ENCODE assay signal across 9 mouse cellular contexts in the genomic region with DNA sequence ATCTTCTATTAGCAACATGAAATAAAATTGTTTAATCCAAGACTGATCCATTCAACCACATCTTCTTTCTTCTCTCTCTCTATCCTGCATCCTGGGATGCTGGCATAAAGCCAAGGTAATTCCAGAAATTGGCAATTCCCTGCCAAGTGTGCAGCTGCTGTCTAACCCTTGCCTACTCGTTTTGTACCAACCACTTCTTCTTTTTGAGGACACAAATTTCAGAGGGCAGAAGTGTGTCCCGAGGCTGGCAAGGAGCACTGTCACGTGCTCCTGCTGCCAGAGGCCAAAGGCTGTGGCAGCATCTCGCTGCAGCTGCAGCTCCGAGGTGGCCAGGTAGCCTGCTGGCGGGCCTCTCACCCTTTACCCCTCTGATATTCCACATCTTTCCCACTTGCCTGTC.
DNase-seq lines count a peak whose midpoint lies in the region; ATAC-seq lines count a peak whose summit lies in the region.
"Had no signal": no experiment of that assay in that cellular context is flagged by ENCODE, and none has a peak within 500 bp of the region (broad histone marks: within the 10 kb centered on the region; RNA-seq: fewer than 3 reads in every experiment).

No protein-coding gene starts in this region.

- H3K9me3 ChIP-seq in forebrain, embryonic 15.5 days, result no peaks in the 10 kb centered on the region
- H3K9me3 ChIP-seq in midbrain, embryonic 15.5 days, result no peaks in the 10 kb centered on the region
- H3K9me3 ChIP-seq: limb, embryonic 15.5 days had no signal

- no peak overlapping the region for H3K9ac ChIP-seq in forebrain, embryonic 15.5 days (replicated peaks)
- no peak overlapping the region for H3K9ac ChIP-seq in midbrain, embryonic 15.5 days
- H3K9ac ChIP-seq: limb, embryonic 15.5 days had no signal

- H3K4me2 ChIP-seq in forebrain, embryonic 15.5 days (replicated peaks), result peak overlapping the region; percentile 14
- no peak overlapping the region for H3K4me2 ChIP-seq in midbrain, embryonic 15.5 days
- H3K4me2 ChIP-seq: limb, embryonic 15.5 days had no signal

- peak; percentile 78 for ATAC-seq in forebrain, embryonic 15.5 days (replicated peaks)
- peak; percentile 72 for ATAC-seq in midbrain, embryonic 15.5 days (replicated peaks)

- peak; percentile 33 to 36 for DNase-seq in left cerebral cortex, postnatal 14 days (ENCODE audit: low spot score in 2 of 2)
- no peak for DNase-seq in left cerebral cortex, adult 9 months (ENCODE audit: low spot score in 2 of 2)
- peak; percentile 40 for DNase-seq in brain, embryonic 18.5 days (ENCODE audit: low read depth, low spot score)
- DNase-seq in thymus, postnatal 36 days, result no peak
- no peak for DNase-seq in T-cell, adult 2 months (ENCODE audit: low spot score)
- no peak for DNase-seq in urinary bladder, postnatal 4 days (ENCODE audit: low spot score in 2 of 2)

- no peak overlapping the region for H3K4me3 ChIP-seq in forebrain, embryonic 15.5 days
- no peak overlapping the region for H3K4me3 ChIP-seq in midbrain, embryonic 15.5 days
- H3K4me3 ChIP-seq: limb, embryonic 15.5 days had no signal

- peaks cover 19% of the 10 kb centered on the region for H3K4me1 ChIP-seq in forebrain, embryonic 15.5 days
- H3K4me1 ChIP-seq in midbrain, embryonic 15.5 days, result peaks cover 13% of the 10 kb centered on the region

- H3K27ac ChIP-seq in forebrain, embryonic 15.5 days (replicated peaks), result peak overlapping the region; percentile 86
- peak overlapping the region; percentile 67 for H3K27ac ChIP-seq in midbrain, embryonic 15.5 days
- H3K27ac ChIP-seq: limb, embryonic 15.5 days had no signal

- no peaks in the 10 kb centered on the region for H3K27me3 ChIP-seq in forebrain, embryonic 15.5 days
- H3K27me3 ChIP-seq in midbrain, embryonic 15.5 days (replicated peaks), result no peaks in the 10 kb centered on the region
- H3K27me3 ChIP-seq: limb, embryonic 15.5 days had no signal

- no peaks in the 10 kb centered on the region for H3K36me3 ChIP-seq in forebrain, embryonic 15.5 days
- no peaks in the 10 kb centered on the region for H3K36me3 ChIP-seq in midbrain, embryonic 15.5 days (replicated peaks)
- H3K36me3 ChIP-seq: limb, embryonic 15.5 days had no signal

- intact Hi-C loops in left cerebral cortex, postnatal 14 days (cut with DNase I), result no loop called here

- WGBS in forebrain, embryonic 15.5 days, result 11% methylated on average over 6 of the region's 6 CpGs
- WGBS in midbrain, embryonic 15.5 days, result 27% methylated on average over 6 of the region's 6 CpGs

Comparison
In these comparisons a context has a peak if more than half of its experiments do, and no peak if none do; other contexts are left out.
1. DNase-seq: peak in left cerebral cortex, postnatal 14 days (2 of 2) and brain, embryonic 18.5 days (single experiment); none in left cerebral cortex, adult 9 months (0 of 2), thymus, postnatal 36 days (0 of 2), T-cell, adult 2 months (single experiment) and urinary bladder, postnatal 4 days (0 of 2).